In genomic region chr8:121294234-121295108, GRCm38 (mm10) we compare ENCODE assay signal across 12 mouse cellular contexts.
DNase-seq lines count a peak whose midpoint lies in the region; ATAC-seq lines count a peak whose summit lies in the region.
"Had no signal": no experiment of that assay in that cellular context is flagged by ENCODE, and none has a peak within 500 bp of the region (broad histone marks: within the 10 kb centered on the region; RNA-seq: fewer than 3 reads in every experiment).

No protein-coding gene starts in this region.

- peaks cover 83% of the 10 kb centered on the region for H3K4me1 ChIP-seq in kidney, embryonic 15.5 days
- H3K4me1 ChIP-seq in forebrain, embryonic 16.5 days (replicated peaks; ENCODE audit: control insufficient read depth, insufficient read depth, low read length): peaks cover 44% of the 10 kb centered on the region
- peaks cover 35% of the 10 kb centered on the region for H3K4me1 ChIP-seq in midbrain, embryonic 12.5 days
- H3K4me1 ChIP-seq: megakaryocyte, embryonic 14.5 days had no signal

- H3K9ac ChIP-seq in kidney, embryonic 15.5 days: no peak overlapping the region; the same call in 1 of the 2 replicates
- H3K9ac ChIP-seq in forebrain, embryonic 16.5 days (replicated peaks; ENCODE audit: low read depth, low read length): 0 out of 2 replicates have a peak overlapping the region, but pooled peaks have one; percentile 26
- no peak overlapping the region for H3K9ac ChIP-seq in midbrain, embryonic 12.5 days (replicated peaks)

- no peaks in the 10 kb centered on the region for H3K36me3 ChIP-seq in kidney, embryonic 15.5 days
- H3K36me3 ChIP-seq in forebrain, embryonic 16.5 days (ENCODE audit: control insufficient read depth, insufficient read depth): no peaks in the 10 kb centered on the region
- H3K36me3 ChIP-seq in midbrain, embryonic 12.5 days: no peaks in the 10 kb centered on the region

- H3K4me2 ChIP-seq in kidney, embryonic 15.5 days: peak overlapping the region; percentile 21; the same call in 1 of the 2 replicates
- H3K4me2 ChIP-seq in forebrain, embryonic 16.5 days (ENCODE audit: low read length): no peak overlapping the region
- peak overlapping the region; percentile 4; the same call in 1 of the 2 replicates for H3K4me2 ChIP-seq in midbrain, embryonic 12.5 days (replicated peaks)

- no peaks in the 10 kb centered on the region for H3K9me3 ChIP-seq in kidney, embryonic 15.5 days (replicated peaks)
- H3K9me3 ChIP-seq in forebrain, embryonic 16.5 days (ENCODE audit: control insufficient read depth, low read length): no peaks in the 10 kb centered on the region
- H3K9me3 ChIP-seq in midbrain, embryonic 12.5 days: no peaks in the 10 kb centered on the region
- H3K9me3 ChIP-seq: megakaryocyte, embryonic 14.5 days had no signal

- no peak overlapping the region for H3K4me3 ChIP-seq in kidney, embryonic 15.5 days (replicated peaks)
- no peak overlapping the region for H3K4me3 ChIP-seq in forebrain, embryonic 16.5 days (replicated peaks; ENCODE audit: low read length)
- no peak overlapping the region for H3K4me3 ChIP-seq in midbrain, embryonic 12.5 days
- H3K4me3 ChIP-seq: heart, adult 2 months; megakaryocyte, embryonic 14.5 days had no signal

- H3K27ac ChIP-seq in kidney, embryonic 15.5 days: peak overlapping the region; percentile 79
- no peak overlapping the region for H3K27ac ChIP-seq in forebrain, embryonic 16.5 days (ENCODE audit: low read length)
- H3K27ac ChIP-seq in midbrain, embryonic 12.5 days (replicated peaks): peak overlapping the region; percentile 63
- H3K27ac ChIP-seq: heart, adult 2 months had no signal

- 0 out of 2 replicates have a peak, but pooled peaks cover 7% of the 10 kb centered on the region for H3K27me3 ChIP-seq in kidney, embryonic 15.5 days
- no peaks in the 10 kb centered on the region for H3K27me3 ChIP-seq in forebrain, embryonic 16.5 days (replicated peaks; ENCODE audit: control insufficient read depth, insufficient read depth, low read length)
- peaks cover 15% of the 10 kb centered on the region; the same call in 1 of the 2 replicates for H3K27me3 ChIP-seq in midbrain, embryonic 12.5 days

- WGBS in kidney, embryonic 15.5 days: 13% methylated on average over 29 of the region's 29 CpGs
- WGBS in forebrain, embryonic 16.5 days: 36% methylated on average over 28 of the region's 29 CpGs
- WGBS in midbrain, embryonic 12.5 days: 29% methylated on average over 28 of the region's 29 CpGs

- peak; percentile 47 for ATAC-seq in kidney, embryonic 15.5 days (replicated peaks; ENCODE audit: low FRiP score)
- no peak for ATAC-seq in forebrain, embryonic 16.5 days
- peak; percentile 71 for ATAC-seq in midbrain, embryonic 12.5 days (ENCODE audit: low FRiP score, low read depth)

- DNase-seq in kidney, postnatal 25 days: no peak
- DNase-seq in embryo, embryonic 9.5 days (ENCODE audit: extremely low spot score): peak; percentile 72
- DNase-seq in left cerebral cortex, postnatal 4 days: no peak
- no peak for DNase-seq in urinary bladder, adult 18-20 months (ENCODE audit: low spot score in 2 of 2)
- DNase-seq in urinary bladder, postnatal 4 days (ENCODE audit: low spot score in 2 of 2): no peak
- DNase-seq: adrenal gland, postnatal 36 days; heart, adult 2 months; right cerebral cortex, adult 18-20 months had no signal

- intact Hi-C loops in left cerebral cortex, postnatal 4 days (cut with DNase I): no loop called here
